Mouse (Mus musculus) urinary bladder, postnatal 4 days (tissue): ENCODE measurements around the gene Irf1.

Source experiments
- DNase-seq, 2 experiments: peaks; one replicate each; pipeline ENCODE4 v3.0.0; 2021 to 2022; ENCODE audit warnings: low spot score in 2 of 2

Gene Irf1

DNA sequence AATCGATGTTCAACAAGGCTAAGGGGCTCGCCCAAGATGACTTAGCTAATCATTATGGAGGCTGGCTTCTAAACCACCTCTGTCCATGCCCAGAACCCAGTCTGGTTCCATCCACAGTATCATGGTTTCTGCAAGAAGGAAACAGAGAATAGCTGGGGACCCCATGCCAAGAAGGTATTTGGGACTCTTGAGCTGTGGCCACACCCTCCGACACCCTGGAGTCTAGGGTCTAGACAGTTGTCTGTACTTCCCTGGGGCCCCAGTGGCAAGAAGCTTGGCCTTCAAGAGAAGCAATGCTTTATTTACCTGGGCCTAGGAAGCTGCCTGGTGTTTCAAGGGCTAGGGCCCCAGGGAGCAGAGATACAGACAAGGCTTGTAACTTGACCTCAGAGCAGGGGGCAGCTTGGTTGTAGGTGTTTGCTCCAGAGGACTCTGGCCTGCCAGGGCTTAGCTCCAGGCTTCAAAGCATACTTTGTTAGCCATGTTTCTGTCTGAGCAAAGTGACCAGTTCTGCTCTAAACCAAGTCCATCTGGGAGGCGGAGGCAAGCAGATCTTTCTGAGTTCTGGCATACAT, 11.5 kb downstream of the Irf1 start:
- no peak for DNase-seq

- no peak for DNase-seq
Observed at GRCm38 (mm10) chr11:53781964-53782363, 12.2 kb downstream of the Irf1 start.

DNA sequence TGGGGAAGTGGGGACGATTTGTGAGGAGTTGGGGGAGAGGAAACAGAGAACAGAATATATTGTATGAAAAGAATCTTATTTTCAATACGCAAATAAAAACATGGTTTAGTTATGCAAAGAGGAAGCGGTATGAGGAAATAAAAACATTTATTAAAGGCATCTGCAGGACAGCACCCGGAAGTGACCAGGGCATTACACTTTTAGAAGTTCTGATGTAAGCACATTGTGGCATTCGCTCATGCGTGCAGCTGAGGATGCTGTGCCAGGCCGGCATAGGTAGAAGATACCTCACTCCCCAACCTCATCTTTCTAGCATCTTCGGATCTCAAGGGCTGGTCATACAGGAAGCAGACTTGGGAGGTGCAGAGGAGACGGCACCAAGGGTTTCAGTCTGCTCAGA, 13.5 kb downstream of the Irf1 start:
- no peak for DNase-seq

DNA sequence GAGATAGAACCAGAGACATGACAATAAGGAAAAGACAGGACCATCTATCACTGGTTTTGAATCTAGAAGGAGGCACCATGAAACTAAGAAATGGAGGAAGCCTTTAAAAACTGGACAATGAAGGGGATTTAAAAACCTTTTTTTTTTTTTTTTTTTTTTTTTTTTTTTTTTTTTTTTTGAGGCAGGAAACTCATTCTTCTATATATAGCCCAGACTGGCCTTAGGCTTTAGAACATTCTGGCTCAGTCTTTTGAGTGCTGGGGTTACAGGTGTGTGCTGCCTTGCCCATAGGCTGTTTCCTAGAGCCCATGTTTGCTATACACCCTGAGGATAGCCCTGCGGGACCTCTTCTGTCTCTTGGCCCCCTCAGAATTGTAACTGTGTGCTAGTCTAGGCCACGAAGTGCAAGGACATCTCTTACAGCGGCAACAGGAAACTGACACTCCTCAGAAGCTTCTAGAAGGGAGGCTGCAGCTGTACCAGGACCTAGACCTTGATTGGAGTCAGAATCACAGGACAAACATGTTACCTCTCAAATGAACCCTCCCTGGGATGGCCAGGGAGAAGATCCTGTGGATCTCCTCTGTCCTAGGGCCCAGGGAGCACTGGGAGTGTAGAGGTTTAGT, 15.6 kb downstream of the Irf1 start:
- DNase-seq: no peak

DNA sequence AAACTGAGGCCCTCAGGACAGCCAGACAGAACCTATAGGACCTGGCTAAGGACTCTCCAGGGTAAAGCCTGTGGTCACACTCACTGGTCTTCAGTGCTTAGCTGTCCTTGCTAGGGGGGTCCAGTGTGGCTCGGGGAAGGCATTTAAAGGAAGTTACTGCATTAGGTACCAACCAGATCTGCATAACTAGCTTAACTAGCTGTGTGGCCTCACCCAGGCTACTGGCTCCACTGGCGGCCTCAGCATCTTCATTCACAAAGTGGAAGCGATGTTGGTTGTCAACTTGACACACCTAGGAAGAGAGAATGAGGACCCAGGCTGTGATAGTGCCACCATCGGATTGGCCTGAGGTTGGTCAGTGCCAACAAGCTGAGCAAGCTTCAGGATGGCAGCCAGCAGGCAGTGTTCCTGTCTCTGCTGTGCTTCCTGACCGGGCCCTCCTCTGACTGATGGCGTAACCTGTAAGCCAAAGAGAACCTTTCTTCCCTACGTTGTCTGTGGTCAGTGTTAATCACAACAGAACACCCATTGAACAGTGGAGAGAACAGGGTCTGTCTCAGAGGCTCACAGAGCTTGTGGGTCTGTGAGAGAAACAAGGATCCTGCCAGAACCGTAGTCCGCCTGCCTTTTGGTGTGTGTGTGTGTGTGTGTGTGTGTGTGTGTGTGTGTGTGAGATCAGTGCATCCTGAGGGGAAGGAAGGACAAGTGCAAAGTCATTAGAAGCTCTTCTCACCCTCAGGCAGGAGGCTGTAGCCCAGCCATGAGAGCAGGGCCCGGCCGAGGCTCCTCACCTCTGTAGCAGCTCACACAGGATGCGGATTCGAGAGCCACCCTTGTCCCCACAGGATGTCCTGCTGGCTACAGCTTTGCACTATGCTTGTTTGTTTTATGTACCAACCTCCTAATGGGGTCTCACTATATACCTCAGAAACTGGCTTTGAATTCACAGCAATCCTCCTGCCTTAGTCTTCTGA, 16.5 kb downstream of the Irf1 start:
- no peak for DNase-seq

DNA sequence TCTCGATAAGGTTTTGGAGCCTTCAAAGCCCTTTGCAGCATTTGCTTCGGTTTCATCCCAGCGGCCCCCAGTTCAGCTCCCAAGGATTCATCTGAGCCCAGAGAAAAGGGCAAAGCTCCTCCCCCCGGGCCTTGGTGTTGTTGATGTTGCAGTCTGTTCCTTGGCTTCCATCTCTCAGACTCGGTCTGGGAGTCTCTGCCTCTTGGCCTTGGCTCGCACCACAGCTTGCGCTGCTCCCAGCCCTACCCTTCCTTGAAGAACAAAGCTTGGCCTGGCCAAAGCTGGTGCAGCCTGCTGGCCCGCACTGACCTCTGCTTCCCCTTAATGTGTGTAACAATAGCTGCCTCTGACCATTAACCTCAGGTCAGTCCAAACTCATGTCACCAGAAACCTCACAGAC, 18.4 kb downstream of the Irf1 start:
- no peak for DNase-seq

- no peak for DNase-seq
Observed at GRCm38 (mm10) chr11:53789277-53789676, 19.5 kb downstream of the Irf1 start.

DNA sequence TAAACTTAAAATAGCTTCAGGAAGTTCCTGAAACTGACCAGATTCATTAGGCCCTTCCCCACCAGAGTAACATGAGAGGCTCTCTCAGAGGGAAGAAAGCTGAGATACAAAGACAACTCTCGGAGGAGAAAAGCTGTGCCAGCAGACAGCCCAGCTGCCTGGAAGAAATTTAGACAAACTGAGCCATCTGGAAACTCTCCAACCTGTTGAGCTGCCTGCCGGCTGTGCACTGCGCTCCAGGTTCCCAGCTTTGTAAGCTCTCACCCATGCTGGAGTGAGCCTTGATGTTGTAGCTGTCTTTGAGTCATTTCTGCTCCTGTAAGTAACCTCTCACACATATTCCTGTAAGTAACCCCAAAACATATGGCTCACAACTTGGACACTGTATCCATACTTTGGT, 23.2 kb downstream of the Irf1 start:
- no peak for DNase-seq

DNA sequence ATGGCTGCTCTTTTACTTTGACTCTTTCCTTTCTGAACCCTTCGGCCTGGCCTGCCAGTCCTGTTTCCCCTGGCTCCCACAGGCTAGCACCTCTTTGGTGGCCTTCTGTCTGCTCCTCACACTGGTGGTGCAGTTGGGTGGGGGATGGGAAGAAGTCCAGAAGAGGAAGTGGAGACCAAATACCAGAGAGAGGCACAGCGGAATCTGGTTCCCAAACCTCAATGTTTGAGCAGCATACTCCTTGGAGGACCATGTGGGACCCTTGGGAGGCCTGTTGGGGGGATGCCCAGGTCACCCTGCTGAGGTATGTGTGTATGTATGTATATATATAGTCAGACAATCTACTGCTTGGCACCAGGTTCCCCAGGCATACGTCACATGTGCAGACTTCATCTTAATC, 24.2 kb downstream of the Irf1 start:
- no peak for DNase-seq

GRCm38 (mm10) chr11:53794671-53795557, 25.1 kb downstream of the Irf1 start:
- no peak for DNase-seq

DNA sequence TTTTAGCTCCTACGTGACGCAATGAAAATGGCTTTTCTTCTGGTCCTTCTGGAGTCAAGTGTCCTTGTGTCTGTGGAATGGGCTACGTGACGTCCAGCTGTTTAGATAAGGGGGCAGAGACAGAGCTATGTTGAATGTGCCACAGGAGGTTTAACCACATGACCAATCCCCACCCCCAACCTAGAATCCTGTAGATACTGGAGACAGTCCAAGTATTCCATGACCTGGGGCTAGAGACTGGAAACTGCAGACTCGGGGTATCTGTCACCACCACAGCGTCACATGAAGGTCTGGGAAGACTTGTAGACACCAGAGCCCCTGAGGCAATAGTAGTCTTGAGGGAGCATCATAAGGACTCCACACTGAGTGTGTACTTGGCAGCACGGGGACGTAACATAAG, 26.0 kb downstream of the Irf1 start:
- no peak for DNase-seq

- DNase-seq: peak in 1 of 2 experiments; percentile 31
Observed at GRCm38 (mm10) chr11:53796409-53797151, 26.8 kb downstream of the Irf1 start.

GRCm38 (mm10) chr11:53797386-53797920, 27.6 kb downstream of the Irf1 start:
- no peak for DNase-seq

DNA sequence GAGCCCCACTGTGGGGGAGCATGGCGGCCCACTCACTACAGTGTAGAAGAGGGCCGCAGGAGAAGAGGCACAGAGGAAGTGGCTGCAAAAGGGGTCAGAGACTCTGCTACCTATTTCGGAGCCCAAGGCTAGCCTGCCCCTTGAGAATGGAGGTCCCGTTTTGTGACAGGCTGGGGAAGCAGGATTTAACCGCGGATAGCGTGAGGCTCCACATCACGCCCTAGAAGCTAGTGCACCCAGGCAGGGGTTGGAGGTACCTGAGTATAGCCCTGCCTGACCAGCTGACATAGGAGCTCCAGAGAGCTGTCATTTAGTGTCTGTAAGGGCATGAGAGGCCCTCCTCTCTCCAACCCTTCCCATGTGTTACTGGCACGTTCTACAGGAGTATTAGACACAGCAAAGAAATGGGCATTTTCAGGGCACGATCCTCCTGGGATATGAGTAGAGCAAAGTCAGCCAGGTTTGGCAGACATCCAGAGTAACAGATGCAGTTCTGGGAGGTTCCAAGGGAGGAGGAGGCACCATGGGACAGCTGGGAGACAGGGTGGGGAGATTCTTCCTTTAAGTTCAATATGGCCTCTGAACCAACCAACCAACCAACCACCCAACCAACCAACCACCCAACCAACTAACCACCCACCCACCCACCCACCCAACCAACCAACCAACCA, 28.4 kb downstream of the Irf1 start:
- DNase-seq: no peak

GRCm38 (mm10) chr11:53800036-53800435, 30.2 kb downstream of the Irf1 start:
- no peak for DNase-seq

GRCm38 (mm10) chr11:53800975-53801374, 31.2 kb downstream of the Irf1 start:
- DNase-seq: no peak

- no peak for DNase-seq
Observed at GRCm38 (mm10) chr11:53803093-53803492, 33.3 kb downstream of the Irf1 start.

DNA sequence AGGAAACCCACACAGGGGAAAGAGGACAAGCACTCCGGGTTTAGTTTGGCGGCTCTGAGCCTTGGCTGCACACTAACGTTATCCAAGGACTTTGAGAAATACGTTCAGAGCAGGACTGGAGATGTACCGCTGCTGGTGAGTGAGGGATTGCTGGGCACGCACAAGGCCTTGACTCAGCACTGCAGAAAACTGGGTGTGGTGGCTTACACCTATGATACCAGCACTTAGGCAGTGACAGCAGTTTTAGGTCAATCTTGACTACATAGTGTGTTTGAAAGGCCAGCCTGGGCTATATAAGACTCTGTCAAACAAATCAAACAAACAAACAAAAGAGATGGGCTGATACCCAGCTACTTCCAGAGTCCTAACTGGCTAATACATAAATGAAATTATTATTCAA, 33.7 kb downstream of the Irf1 start:
- no peak for DNase-seq

- DNase-seq: no peak
Observed at GRCm38 (mm10) chr11:53804569-53805344, 34.9 kb downstream of the Irf1 start.
